Mouse (Mus musculus) thymus, adult 2 months (tissue): ENCODE results near the gene Ankrd16.

Source experiments
- CTCF ChIP-seq: fragments of 200-500 bp; IDR thresholded peaks from 2 replicates; pipeline ENCODE4 v1.5.1; 2012; ENCODE audit warnings: mild to moderate bottlenecking, control low read depth, low read length, moderate library complexity, borderline replicate concordance; ENCODE audit not compliant: control insufficient read depth, poor library complexity, insufficient read depth; ENCODE audit errors: extremely low read depth
- POLR2A ChIP-seq: fragments of 200-500 bp; IDR thresholded peaks from 2 replicates; pipeline ENCODE4 v1.6.1; 2012; ENCODE audit warnings: mild to moderate bottlenecking, low read length, control low read depth, moderate library complexity; ENCODE audit not compliant: control insufficient read depth, poor library complexity, insufficient read depth; ENCODE audit errors: extremely low read depth

DNA sequence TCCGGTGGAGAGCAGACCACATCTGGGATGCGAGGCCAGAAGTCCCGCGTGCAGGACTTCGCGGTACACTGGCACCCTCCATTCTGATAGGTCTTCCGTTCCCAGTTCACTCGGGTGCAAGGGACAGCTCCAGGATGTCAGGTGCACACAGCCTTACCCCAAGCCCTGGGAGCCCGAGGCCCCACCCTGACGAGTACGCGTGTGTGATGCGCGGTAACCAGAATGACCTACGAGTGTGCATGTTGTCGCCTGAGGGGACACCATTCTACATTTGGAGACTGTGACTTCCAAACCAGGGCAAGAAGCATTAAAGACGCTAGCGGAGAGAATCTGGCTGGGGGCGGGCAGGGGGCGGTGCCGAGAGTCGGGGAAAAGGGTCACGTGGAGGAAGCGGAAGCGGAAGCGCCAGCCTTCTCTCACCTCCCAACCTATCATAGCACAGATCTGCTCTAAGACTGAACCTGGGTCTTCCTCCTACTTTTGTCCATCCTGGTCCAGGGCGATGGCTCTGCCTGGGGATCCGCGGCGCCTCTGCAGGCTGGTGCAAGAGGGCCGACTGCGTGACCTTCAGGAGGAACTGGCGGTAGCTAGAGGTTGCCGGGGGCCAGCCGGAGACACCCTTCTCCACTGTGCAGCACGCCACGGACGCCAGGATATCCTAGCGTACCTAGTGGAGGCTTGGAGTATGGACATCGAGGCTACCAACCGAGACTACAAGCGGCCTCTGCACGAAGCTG, 579 bp downstream of the Ankrd16 start:
- no peak for TF ChIP-seq POLR2A
- TF ChIP-seq CTCF: no peak
